Mouse (Mus musculus) cerebellum, adult 2 months (tissue): ENCODE results near the gene Adgrv1.

Experiments used
- CTCF ChIP-seq: fragments of 200-500 bp; IDR thresholded peaks from 2 replicates; pipeline ENCODE4 v1.5.1; 2011; ENCODE audit warnings: low read depth, mild to moderate bottlenecking, control low read depth, low read length, moderate library complexity, borderline replicate concordance; ENCODE audit not compliant: insufficient read depth
- POLR2A ChIP-seq: fragments of 200-500 bp; IDR thresholded peaks from 2 replicates; pipeline ENCODE4 v1.6.1; 2011; ENCODE audit warnings: low read length, control low read depth, borderline replicate concordance; ENCODE audit not compliant: insufficient read depth

- TF ChIP-seq POLR2A (no peak), CTCF (no peak)
Observed at GRCm38 (mm10) chr13:81316581-81316980, 316.4 kb downstream of the Adgrv1 start.
